Mouse (Mus musculus) olfactory bulb, adult 2 months (tissue): Measurements from ENCODE around the gene Slc7a6. TPM values are rescaled to one million over a fixed set of nuclear protein-coding genes. Genes with fewer than 3 reads are reported as not detected.

ENCODE experiments used
- H3K27ac ChIP-seq: fragments of 200-500 bp; 2 replicates; pipeline ENCODE4 v1.5.1; 2012; ENCODE audit warnings: low read depth, low read length; ENCODE audit not compliant: insufficient read depth
- H3K4me1 ChIP-seq: fragments of 200-500 bp; 2 replicates; pipeline ENCODE4 v1.6.1; 2012; ENCODE audit warnings: low read length; ENCODE audit not compliant: control insufficient read depth, insufficient read depth
- H3K4me3 ChIP-seq: fragments of 200-500 bp; 2 replicates; pipeline ENCODE4 v1.5.1; 2012; ENCODE audit warnings: mild to moderate bottlenecking, low read depth, low read length, moderate library complexity; ENCODE audit not compliant: insufficient read depth
- CTCF ChIP-seq: fragments of 200-500 bp; IDR thresholded peaks from 2 replicates; pipeline ENCODE4 v1.5.1; 2012; ENCODE audit warnings: low read depth, mild to moderate bottlenecking, low read length, moderate library complexity; ENCODE audit not compliant: insufficient read depth
- POLR2A ChIP-seq: fragments of 200-500 bp; IDR thresholded peaks from 2 replicates; pipeline ENCODE4 v1.6.1; 2012; ENCODE audit warnings: mild to moderate bottlenecking, low read depth, low read length, moderate library complexity; ENCODE audit not compliant: insufficient read depth
- WGBS: fragments of 180-500 bp; shearing (Covaris S2); methylation state at CpG from one replicate; pipeline ENCODE4 v1.1.7; 2018; 5-methylcytosine and 5-hydroxymethylcytosine counted together
- polyA plus RNA-seq: library from polyadenylated mRNA; stranded (reverse); fragments of >200 nt; gene quantifications from 2 replicates; pipeline ENCODE4 v1.2.4, GENCODE M21; 2012; ENCODE audit warnings: low replicate concordance; ENCODE audit not compliant: missing spikeins, insufficient read depth, insufficient read length

The Slc7a6 gene
- polyA plus RNA-seq, 1 experiment: not detected

- 16% methylated on average over 8 of the region's 8 CpGs for WGBS
- no peak for TF ChIP-seq CTCF
- TF ChIP-seq POLR2A: no peak
- H3K27ac ChIP-seq: no peak overlapping the region
Observed at GRCm38 (mm10) chr8:106150653-106151000, 18.0 kb upstream of the Slc7a6 start.

DNA sequence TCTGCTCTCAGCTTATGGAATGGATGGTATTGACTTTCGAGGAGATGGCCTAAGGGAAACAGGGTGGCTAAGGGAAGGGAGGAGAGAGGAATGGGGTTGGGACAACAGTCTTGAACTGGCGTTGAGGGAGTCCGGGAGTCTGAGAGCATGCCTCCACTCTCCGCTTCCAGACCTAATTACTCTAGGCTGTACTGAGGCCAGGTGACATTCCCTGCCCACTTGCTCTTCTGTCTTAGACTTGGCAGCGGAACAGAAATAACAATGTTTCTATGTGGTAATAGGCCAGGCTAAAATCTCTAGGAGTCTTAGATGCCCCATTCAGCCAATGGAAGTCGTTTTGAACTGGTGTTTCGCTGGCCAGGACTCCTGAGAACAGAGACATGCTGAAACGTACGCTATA lies 17.6 kb upstream of the Slc7a6 start:
- Histone ChIP-seq H3K4me3 (peak overlapping the region; percentile 89), H3K4me1 (peaks cover 3% of the 10 kb centered on the region), H3K27ac (no peak overlapping the region)
- TF ChIP-seq CTCF: no peak
- TF ChIP-seq POLR2A: no peak
- WGBS: 60% methylated on average over 9 of the region's 9 CpGs

More at GRCm38 (mm10) chr8:106150653-106151000, 18.0 kb upstream of the Slc7a6 start:
- H3K4me1 ChIP-seq: peaks cover 3% of the 10 kb centered on the region
- peak overlapping the region; percentile 89 for H3K4me3 ChIP-seq

DNA sequence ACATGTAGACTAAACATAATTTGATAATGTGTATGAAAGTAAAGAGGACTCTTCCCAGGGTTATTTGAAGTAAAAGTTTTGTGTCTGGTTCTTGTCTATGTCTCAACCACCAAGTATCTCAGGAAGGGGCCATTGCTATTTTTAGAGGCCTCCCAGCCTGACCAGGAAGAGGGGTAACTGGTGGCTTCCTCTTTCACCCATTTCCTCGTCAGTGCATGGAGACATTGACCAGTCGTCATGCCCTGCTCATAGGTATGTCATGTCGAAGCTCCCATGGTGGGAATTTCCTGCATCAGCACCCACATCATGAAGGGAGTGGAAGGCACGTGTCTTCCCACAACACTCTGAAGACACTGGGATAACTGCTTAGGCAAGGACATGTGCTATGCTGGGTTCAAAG lies 15.8 kb upstream of the Slc7a6 start:
- WGBS: 89% methylated on average over 4 of the region's 4 CpGs
- Histone ChIP-seq H3K4me3 (no peak overlapping the region), H3K4me1 (peaks cover 3% of the 10 kb centered on the region), H3K27ac (no peak overlapping the region)
- TF ChIP-seq CTCF: no peak
- TF ChIP-seq POLR2A: no peak

DNA sequence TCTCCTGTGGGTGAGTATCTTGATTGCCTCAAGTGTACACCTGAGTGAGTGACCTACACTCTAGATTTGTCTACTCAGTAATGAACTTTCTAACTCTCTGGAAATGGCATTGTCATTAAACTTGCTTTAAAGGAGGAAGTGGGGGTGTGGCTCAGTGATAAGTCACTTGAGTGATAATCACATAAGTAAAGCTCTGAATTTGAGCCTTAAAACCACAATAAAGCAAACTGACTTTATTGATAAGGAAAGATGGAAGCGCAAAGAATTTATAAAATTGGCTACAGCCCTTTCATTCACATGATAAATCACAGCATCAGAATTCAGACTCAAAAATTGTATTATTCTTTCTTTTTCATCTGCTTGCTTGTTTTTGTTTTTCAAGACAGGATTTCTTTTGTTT lies 11.2 kb upstream of the Slc7a6 start:
- 98% methylated on average over 1 of the region's 1 CpGs for WGBS

GRCm38 (mm10) chr8:106158381-106158780 lies 10.3 kb upstream of the Slc7a6 start:
- 85% methylated on average over 10 of the region's 10 CpGs for WGBS
- no peak overlapping the region for H3K4me3 ChIP-seq

More for the DNA sequence above, 11.2 kb upstream of the Slc7a6 start:
- H3K27ac ChIP-seq: no peak overlapping the region
- H3K4me1 ChIP-seq: no peaks in the 10 kb centered on the region
- TF ChIP-seq POLR2A (no peak), CTCF (no peak)
- H3K4me3 ChIP-seq: no peak overlapping the region

GRCm38 (mm10) chr8:106159876-106160275 lies 8.8 kb upstream of the Slc7a6 start:
- Histone ChIP-seq H3K27ac (no peak overlapping the region), H3K4me3 (no peak overlapping the region), H3K4me1 (no peaks in the 10 kb centered on the region)
- WGBS: 90% methylated on average over 6 of the region's 6 CpGs
- no peak for TF ChIP-seq CTCF
- no peak for TF ChIP-seq POLR2A

More at GRCm38 (mm10) chr8:106158381-106158780, 10.3 kb upstream of the Slc7a6 start:
- H3K27ac ChIP-seq: no peak overlapping the region
- no peak for TF ChIP-seq POLR2A
- TF ChIP-seq CTCF: no peak
- H3K4me1 ChIP-seq: no peaks in the 10 kb centered on the region

GRCm38 (mm10) chr8:106163251-106163650 lies 5.4 kb upstream of the Slc7a6 start:
- no peak for TF ChIP-seq CTCF
- TF ChIP-seq POLR2A: no peak
- 91% methylated on average over 9 of the region's 9 CpGs for WGBS

DNA sequence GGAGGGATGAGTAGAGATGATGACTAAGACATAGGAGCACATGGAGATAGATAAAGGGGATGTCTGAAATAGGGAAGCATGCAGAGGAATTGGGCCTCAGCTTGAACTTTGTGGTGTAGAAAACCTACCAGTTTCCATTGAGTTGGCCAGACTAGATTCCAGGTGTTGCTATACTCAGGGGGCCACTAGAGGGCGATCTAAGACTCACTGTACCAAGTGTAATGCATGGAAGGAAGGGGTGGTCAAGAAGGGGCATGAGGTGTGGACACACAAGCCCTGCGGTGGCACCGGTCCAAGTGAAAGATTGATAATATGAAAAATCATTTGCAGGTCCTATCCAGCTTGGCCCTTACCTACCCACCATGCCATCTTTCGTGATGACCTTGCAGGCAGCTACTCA lies 3.2 kb upstream of the Slc7a6 start:
- Histone ChIP-seq H3K27ac (no peak overlapping the region), H3K4me1 (0 out of 2 replicates have a peak, but pooled peaks cover 2% of the 10 kb centered on the region), H3K4me3 (no peak overlapping the region)
- TF ChIP-seq CTCF (peak; percentile 66), POLR2A (no peak)
- 43% methylated on average over 4 of the region's 4 CpGs for WGBS

More at GRCm38 (mm10) chr8:106163251-106163650, 5.4 kb upstream of the Slc7a6 start:
- H3K4me1 ChIP-seq: no peaks in the 10 kb centered on the region
- H3K4me3 ChIP-seq: no peak overlapping the region
- H3K27ac ChIP-seq: no peak overlapping the region

DNA sequence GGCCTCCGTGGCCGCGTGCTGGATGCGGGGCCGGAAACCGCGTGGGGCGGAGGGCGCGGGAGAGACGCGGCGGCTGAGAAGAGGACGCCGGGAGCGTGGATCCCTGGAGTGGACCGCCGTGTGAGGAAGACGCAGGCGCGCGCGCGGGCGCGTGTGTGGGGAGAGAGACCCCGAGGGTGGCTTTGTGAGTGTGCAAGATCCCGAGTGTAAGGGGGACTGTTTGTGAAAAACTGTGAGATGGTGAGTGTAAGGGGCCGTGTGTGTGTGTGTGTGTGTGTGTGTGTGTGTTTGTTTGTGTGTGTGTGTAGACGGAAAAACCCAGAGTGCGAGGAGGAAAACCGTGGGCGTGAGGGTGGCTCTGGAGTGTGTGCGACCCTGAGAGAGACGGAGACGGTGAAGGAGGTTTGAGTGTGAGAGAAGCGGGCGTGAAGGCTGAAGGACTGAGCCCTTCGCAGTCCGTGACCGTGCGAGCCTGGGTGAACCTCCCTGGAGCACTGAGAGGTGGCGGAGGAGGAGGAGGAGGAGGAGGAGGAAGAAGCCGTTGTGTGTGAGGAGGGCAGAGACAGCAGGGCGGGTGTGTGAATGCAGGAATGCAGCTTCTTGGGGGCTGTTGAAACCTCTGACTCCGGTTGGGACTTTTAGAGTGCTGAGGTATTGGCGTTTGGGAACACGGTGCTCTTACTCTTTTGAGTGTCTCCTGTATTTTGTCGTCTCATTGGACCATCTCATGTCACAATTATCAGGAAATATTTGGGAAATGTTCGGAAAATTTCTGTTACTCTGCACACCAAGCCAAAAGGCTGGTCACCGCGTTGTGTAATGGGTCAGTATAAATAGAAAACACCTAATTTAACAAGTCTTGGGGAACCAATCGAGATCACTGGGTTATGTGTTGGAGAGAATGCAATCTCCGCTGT lies 618 bp downstream of the Slc7a6 start:
- TF ChIP-seq CTCF (no peak), POLR2A (no peak; the same call in 1 of the 2 replicates)

More for the DNA sequence above, 618 bp downstream of the Slc7a6 start:
- H3K4me3 ChIP-seq: peak overlapping the region; percentile 88
- under 1% methylated on average over 53 of the region's 54 CpGs for WGBS
- H3K4me1 ChIP-seq: peaks cover 4% of the 10 kb centered on the region; the same call in 1 of the 2 replicates
- H3K27ac ChIP-seq: peak overlapping the region; percentile 76
